Mouse (Mus musculus) liver, embryonic 11.5 days (tissue): ENCODE measurements at regions not wholly inside any gene's neighbourhood (a gene's known extent, or its start where the extent isn't known, plus 50 kb on each side); places are given as distances from the start of the nearest gene placed in this dataset.

Experiments
- ATAC-seq: fragments of 200-750 bp; cut with Nextera tagmentation; replicated peaks from 2 replicates; pipeline ENCODE4 v1.8.0; 2017; ENCODE audit warnings: moderate number of reproducible peaks, mild to moderate bottlenecking, moderate TSS enrichment, moderate library complexity; ENCODE audit not compliant: low FRiP score
- DNase-seq: peaks from one replicate; pipeline ENCODE4 v3.0.0-alpha.2; 2017; ENCODE audit warnings: low spot score
- H3K27ac ChIP-seq: fragments of 300-500 bp; sonication (generic); 2 replicates; pipeline ENCODE4 v1.5.1; 2014; ENCODE audit warnings: mild to moderate bottlenecking, low read depth, low read length, control low read depth
- H3K27me3 ChIP-seq: fragments of 300-500 bp; sonication (generic); replicated peaks from 2 replicates; pipeline ENCODE4 v1.6.1; 2014; ENCODE audit warnings: low read length, mixed read lengths; ENCODE audit not compliant: control insufficient read depth, insufficient read depth
- H3K36me3 ChIP-seq: fragments of 300-500 bp; sonication (generic); 2 replicates; pipeline ENCODE4 v1.6.1; 2014; ENCODE audit warnings: mild to moderate bottlenecking, low read length, moderate library complexity, mixed read lengths; ENCODE audit not compliant: control insufficient read depth, insufficient read depth
- H3K4me1 ChIP-seq: fragments of 300-500 bp; sonication (generic); replicated peaks from 2 replicates; pipeline ENCODE4 v1.6.1; 2014; ENCODE audit warnings: low read length, mixed read lengths; ENCODE audit not compliant: control insufficient read depth, insufficient read depth
- H3K4me2 ChIP-seq: fragments of 300-500 bp; sonication (generic); 2 replicates; pipeline ENCODE4 v1.6.1; 2014; ENCODE audit warnings: mild to moderate bottlenecking, control low read depth, moderate library complexity
- H3K4me3 ChIP-seq: fragments of 300-500 bp; sonication (generic); 2 replicates; pipeline ENCODE4 v1.5.1; 2014; ENCODE audit warnings: low read depth, low read length, control low read depth
- H3K9ac ChIP-seq: fragments of 300-500 bp; sonication (generic); 2 replicates; pipeline ENCODE4 v1.6.1; 2014; ENCODE audit warnings: low read depth, low read length, control low read depth
- H3K9me3 ChIP-seq: fragments of 300-500 bp; sonication (generic); 2 replicates; pipeline ENCODE4 v1.6.1; 2016; ENCODE audit warnings: low read length, inconsistent platforms, mixed read lengths; ENCODE audit not compliant: control insufficient read depth
- WGBS: fragments of 180-500 bp; shearing (Covaris S2); extraction: QIAGEN DNeasy Blood & Tissue Kit; methylation state at CpG from one replicate; pipeline ENCODE4 v1.1.7; 2014; 5-methylcytosine and 5-hydroxymethylcytosine counted together

DNA sequence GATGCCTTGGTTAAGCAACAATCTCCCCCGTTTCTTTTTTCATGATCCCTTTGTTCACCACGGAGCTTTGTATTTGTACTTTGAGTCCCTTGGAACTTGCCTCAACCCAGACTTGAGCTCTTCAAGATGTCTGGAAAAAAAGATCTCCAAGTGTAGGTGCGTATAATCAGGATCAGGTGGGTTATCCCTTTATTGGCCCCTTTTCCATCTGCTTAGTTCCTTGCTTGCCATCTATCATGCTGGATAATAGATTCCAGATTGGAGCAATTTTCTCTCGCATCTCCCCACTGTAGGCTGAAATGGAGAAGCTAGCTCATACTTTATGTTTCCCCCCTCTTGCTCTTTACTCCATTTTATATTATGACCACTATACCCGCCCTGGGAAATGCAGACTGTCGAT is 474.5 kb upstream of the Rgma start:
- Histone ChIP-seq H3K9me3 (no peaks in the 10 kb centered on the region), H3K9ac (no peak overlapping the region), H3K4me1 (no peaks in the 10 kb centered on the region), H3K4me3 (no peak overlapping the region), H3K4me2 (no peak overlapping the region), H3K36me3 (no peaks in the 10 kb centered on the region), H3K27ac (no peak overlapping the region), H3K27me3 (no peaks in the 10 kb centered on the region)
- WGBS: 66% methylated on average over 6 of the region's 6 CpGs
- ATAC-seq (no peak), DNase-seq (no peak)

DNA sequence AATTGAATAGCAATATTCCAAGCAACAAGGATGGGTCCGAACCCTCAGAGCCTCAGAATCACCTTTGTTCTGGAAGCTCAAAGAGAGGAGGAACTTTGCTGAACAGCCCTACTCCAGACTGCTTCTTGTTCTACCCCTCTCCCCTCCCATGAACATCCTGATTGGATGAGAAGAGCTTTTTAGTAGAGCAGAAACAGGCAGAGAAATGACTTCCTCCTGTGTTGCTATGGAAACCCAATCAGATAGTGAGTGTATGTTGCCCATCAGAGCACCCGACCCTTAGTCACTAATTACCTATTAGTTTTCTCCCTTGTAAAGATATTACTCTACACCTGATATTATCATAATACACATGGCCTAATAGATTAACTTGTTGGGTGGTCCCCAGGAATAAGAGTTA is 469.4 kb upstream of the Rgma start:
- Histone ChIP-seq H3K36me3 (no peaks in the 10 kb centered on the region), H3K9me3 (no peaks in the 10 kb centered on the region), H3K4me3 (no peak overlapping the region), H3K4me2 (no peak overlapping the region), H3K27ac (no peak overlapping the region), H3K27me3 (no peaks in the 10 kb centered on the region), H3K9ac (no peak overlapping the region), H3K4me1 (no peaks in the 10 kb centered on the region)
- 59% methylated on average over 2 of the region's 2 CpGs for WGBS
- ATAC-seq (no peak), DNase-seq (no peak)

DNA sequence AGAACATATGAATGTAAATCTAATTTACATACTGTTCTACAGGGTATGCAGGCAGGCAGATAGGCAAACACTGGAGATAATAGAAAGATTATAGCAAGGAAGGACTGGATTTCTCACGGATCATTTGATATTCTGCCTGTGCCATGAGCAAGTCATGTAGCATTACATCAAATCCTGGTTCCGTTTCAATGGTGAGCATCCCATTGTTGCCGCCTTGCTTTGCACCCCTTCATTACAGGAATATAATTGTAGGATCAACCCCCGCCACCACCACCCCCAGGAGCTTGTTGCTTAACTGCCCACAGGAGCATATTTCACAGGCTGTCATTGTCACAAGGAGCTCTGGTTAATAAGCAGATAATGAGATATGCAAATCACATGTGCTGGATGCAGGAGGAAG is 468.8 kb upstream of the Rgma start:
- Histone ChIP-seq H3K4me3 (no peak overlapping the region), H3K27me3 (no peaks in the 10 kb centered on the region), H3K4me1 (no peaks in the 10 kb centered on the region), H3K9ac (no peak overlapping the region), H3K27ac (no peak overlapping the region), H3K4me2 (no peak overlapping the region), H3K36me3 (no peaks in the 10 kb centered on the region), H3K9me3 (no peaks in the 10 kb centered on the region)
- DNase-seq (no peak), ATAC-seq (no peak)
- 79% methylated on average over 4 of the region's 4 CpGs for WGBS

DNA sequence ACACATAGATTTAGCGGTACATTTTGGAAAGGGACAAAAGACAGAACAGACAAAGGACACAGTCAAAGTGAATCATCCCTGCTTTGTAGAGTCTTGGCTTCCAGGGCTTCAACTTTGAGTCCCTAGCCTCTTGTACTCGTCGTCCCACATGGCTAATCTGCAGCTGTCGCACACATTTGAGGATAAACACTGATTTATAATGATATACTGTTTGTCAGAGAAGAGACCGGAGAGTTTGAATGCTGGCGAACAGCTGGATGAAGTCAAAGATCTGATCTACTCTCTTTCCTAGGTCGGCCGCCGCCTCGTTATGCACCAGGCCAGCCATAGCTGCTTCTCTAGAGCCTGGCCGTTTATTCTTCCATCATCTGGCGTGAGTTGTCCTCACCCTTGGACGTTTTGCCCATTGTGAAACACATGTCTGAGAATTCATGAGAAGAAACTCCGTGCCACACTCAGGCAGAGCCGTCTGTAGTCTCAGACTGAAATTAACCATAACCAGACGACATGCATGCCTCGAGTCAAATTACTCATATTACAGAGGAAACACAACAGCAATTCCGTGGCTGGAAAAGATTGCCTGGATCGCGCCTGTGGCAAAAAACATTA is 448.4 kb upstream of the Rgma start:
- Histone ChIP-seq H3K9ac (no peak overlapping the region), H3K27me3 (no peaks in the 10 kb centered on the region), H3K4me1 (no peaks in the 10 kb centered on the region), H3K27ac (no peak overlapping the region), H3K9me3 (no peaks in the 10 kb centered on the region), H3K4me2 (no peak overlapping the region), H3K4me3 (no peak overlapping the region), H3K36me3 (no peaks in the 10 kb centered on the region)
- ATAC-seq (no peak), DNase-seq (no peak)
- WGBS: 81% methylated on average over 20 of the region's 20 CpGs

DNA sequence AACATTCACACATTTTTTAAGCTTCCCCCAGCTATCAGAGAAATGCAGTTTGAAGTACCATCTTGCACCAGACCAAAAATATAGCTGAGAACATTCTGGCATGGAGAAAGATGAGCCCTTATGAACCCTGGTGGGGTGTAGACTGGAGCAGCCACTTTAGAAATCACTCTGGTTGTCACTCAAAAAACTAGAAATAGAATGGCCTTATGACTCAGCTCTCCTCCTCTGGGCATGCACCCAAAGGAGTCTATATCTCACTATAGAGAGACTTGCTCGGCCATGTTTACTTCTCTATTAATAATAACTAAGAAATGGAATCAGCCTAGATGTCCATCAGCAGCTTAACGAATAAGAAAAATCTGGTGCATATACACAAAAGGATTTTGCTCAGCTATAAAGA is 436.5 kb upstream of the Rgma start:
- 72% methylated on average over 2 of the region's 2 CpGs for WGBS
- no peaks in the 10 kb centered on the region for H3K27me3 ChIP-seq
- no peaks in the 10 kb centered on the region for H3K9me3 ChIP-seq
- ATAC-seq (no peak), DNase-seq (no peak)
- no peaks in the 10 kb centered on the region for H3K4me1 ChIP-seq
- no peak overlapping the region for H3K4me2 ChIP-seq
- H3K9ac ChIP-seq: no peak overlapping the region
- no peaks in the 10 kb centered on the region for H3K36me3 ChIP-seq
- H3K27ac ChIP-seq: no peak overlapping the region
- no peak overlapping the region for H3K4me3 ChIP-seq

DNA sequence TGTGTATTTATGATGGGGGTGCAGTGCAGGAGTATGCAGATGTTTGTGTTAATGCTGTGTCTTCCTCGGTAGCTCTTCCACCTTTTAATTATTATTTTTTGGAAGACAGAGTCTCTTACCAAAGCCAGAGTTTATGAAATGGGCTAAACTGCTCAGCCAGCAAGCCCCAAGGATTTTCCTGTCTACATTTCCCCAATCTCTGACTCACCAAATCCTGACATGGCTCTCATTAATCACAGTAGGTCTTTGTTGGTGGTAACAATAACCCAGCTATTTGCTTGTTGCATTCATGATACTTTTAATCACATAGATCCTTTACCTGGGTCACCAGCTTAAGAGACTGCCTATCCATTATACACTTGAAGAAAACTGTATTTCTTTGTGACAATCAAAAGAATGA is 427.8 kb upstream of the Rgma start:
- no peak overlapping the region for H3K9ac ChIP-seq
- 93% methylated on average over 1 of the region's 1 CpGs for WGBS
- no peak overlapping the region for H3K4me3 ChIP-seq
- no peaks in the 10 kb centered on the region for H3K9me3 ChIP-seq
- no peaks in the 10 kb centered on the region for H3K4me1 ChIP-seq
- H3K36me3 ChIP-seq: no peaks in the 10 kb centered on the region
- no peak for ATAC-seq
- H3K4me2 ChIP-seq: no peak overlapping the region
- no peaks in the 10 kb centered on the region for H3K27me3 ChIP-seq
- no peak overlapping the region for H3K27ac ChIP-seq
- no peak for DNase-seq

DNA sequence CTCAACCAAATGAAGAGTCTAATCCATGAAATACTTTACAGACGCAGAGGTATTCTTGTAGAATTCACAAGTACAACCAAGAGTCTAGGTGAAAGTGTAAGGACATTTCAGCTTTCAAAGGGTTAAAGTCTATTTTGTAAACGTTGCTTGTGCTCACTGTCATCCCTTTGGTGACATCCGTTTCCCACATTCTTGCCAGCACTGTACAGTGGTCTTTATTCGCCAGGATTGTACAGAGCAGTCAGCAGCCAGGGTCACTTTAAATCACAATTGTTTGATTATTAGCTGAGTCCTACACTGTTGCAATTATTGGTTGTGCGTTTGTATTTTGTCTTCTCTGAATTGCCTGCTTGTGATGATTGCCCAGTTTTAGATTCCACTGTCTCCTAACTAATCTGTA is 427.3 kb upstream of the Rgma start:
- WGBS: 62% methylated on average over 5 of the region's 5 CpGs
- no peak overlapping the region for H3K4me3 ChIP-seq
- no peak overlapping the region for H3K27ac ChIP-seq
- DNase-seq: no peak
- H3K36me3 ChIP-seq: no peaks in the 10 kb centered on the region
- no peak overlapping the region for H3K4me2 ChIP-seq
- ATAC-seq: no peak
- H3K27me3 ChIP-seq: no peaks in the 10 kb centered on the region
- H3K4me1 ChIP-seq: no peaks in the 10 kb centered on the region
- no peak overlapping the region for H3K9ac ChIP-seq
- no peaks in the 10 kb centered on the region for H3K9me3 ChIP-seq

DNA sequence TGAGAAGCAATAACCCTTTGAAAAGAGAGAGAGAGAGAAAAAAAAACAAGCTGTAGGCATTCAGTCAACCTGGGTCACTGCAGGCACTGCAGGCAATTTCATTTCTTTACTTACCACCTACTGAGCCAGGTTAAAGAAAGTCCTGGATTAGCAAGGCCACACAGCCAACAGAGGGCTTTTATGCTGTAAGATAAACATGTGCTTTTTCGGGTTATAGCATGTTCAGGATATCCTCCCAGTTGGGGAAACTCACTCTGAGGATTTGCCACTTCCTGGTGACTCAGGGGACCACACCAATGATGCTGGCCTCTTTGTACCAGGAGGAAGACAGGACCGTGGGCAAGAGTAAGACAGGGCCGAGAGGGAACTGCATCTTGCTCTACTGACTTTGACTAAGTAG is 426.6 kb upstream of the Rgma start:
- Histone ChIP-seq H3K9me3 (no peaks in the 10 kb centered on the region), H3K9ac (no peak overlapping the region), H3K27me3 (no peaks in the 10 kb centered on the region), H3K4me3 (no peak overlapping the region), H3K36me3 (no peaks in the 10 kb centered on the region), H3K27ac (no peak overlapping the region), H3K4me2 (no peak overlapping the region), H3K4me1 (no peaks in the 10 kb centered on the region)
- DNase-seq: no peak
- WGBS: 43% methylated on average over 3 of the region's 3 CpGs
- ATAC-seq: no peak

DNA sequence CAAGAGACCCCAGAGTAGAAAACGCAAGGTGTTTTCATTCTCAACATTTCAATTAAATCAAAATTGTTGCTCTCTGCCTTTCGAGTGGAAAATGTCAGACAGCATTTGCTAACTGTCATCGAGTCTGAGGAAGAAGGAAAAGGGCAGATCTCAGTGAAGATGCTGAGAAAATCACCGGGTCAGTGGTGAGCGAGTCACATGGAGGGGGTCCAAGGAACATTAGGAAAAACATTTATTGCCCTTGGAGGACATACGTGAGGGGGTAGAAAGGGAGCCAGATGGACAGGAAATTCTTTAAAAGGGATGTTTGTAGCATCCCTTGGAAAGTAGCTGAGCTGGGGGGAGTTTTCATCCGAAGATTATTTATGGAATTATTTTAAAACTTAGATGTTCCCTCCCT is 425.4 kb upstream of the Rgma start:
- Histone ChIP-seq H3K36me3 (no peaks in the 10 kb centered on the region), H3K4me1 (no peaks in the 10 kb centered on the region), H3K4me2 (no peak overlapping the region), H3K4me3 (no peak overlapping the region), H3K27ac (no peak overlapping the region), H3K27me3 (no peaks in the 10 kb centered on the region), H3K9me3 (no peaks in the 10 kb centered on the region), H3K9ac (no peak overlapping the region)
- no peak for DNase-seq
- ATAC-seq: no peak
- 74% methylated on average over 7 of the region's 7 CpGs for WGBS
